Mouse (Mus musculus) liver, embryonic 14 days (tissue): ENCODE results near the gene Gramd1c. TPM values are rescaled to one million over a fixed set of nuclear protein-coding genes. Genes with fewer than 3 reads are reported as not detected.

Experiments used
- polyA plus RNA-seq: library from polyadenylated mRNA; depleted of rRNA; stranded (reverse); fragments of >200 nt; gene quantifications from 2 replicates; pipeline ENCODE4 v1.2.3, GENCODE M21; 2012; rRNA removed

The Gramd1c gene
- polyA plus RNA-seq, result 1.7 and 1.9 TPM in 2 replicates

DNA sequence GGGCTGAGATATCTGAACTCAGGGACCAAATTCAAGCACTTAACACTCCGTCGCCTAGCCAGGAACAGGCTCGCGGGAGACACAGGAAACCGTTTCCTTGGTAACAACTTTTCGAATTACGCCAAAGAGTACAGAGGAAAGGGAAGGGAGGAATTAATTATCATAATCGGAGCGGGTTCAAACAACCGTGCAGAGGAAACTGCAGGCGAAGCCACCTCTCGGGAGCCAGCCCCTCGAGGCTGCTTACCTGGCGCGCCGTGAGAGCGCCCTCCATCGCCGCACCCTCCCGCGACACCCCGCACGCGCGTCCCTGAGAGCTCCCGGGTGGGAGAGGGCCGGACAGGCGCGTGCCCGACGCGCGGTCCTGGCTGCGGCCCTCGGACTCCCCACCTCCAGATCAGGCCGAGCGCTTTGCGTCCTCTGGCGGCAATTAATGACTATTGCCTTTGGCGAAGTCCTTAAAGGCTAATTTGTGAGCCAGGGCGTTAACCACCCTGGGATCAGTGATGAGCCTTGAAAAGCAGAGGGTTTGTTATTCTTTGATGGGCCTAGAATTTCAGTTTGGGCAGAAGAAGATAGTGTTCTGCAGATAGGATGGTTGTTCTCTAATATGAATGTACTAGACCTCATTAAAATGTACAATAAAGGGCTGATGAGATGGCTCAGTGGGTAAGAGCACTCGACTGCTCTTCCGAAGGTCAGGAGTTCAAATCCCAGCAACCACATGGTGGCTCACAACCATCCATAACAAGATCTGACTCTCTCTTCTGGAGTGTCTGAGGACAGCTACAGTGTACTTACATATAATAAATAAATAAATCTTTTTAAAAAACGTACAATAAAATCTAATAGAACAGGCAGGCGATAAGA, at the start of gene Gramd1c:
Gene Gramd1c, minus strand, starts transcription at position 321 of the 870 bp plus-strand sequence.

DNA sequence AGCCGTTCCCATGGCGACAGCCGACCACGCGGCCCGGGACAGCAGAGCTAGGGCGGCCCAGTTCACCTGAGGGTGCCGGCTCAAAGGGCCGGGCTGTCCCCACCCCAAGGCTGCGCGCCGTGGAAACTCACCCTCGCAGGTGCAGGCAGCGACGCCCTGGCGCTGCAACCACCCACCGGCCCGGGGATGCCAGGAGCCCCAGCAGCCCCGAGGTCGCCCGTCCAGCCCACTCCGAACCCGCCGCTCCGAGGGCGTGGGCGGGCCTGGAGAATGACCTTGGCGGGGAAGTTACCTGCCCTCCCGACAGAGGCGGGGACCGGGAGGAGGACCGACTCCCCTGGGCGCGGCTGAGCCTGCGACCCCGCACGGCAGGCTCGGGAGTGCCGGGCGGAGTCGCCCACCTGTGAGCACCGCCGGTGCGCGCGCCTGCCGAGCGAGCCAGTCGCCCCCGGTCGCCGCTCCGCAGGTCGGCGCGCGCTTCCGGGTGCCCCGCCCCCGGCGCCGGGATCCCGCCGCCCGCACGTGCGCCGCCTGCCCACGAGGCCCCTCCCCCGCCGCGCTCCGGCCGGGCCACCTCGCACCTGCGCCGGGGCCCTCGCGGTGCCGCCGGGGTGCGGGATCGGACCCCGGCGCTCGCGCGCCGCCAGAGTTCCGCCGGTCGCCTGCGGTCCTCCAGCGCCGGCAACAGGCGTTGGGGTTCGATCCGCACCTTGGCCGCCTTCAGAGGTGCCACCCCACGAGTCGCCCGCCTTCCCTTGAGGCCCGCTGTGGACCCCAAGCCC, 83.6 kb downstream of the Gramd1c start, which contains the start of gene Zdhhc23:
Gene Zdhhc23, minus strand, starts transcription at position 464 of the 782 bp plus-strand sequence.

Other genes starting within 250 kb of the Gramd1c start
- gene Ccdc191, start 173.5 kb downstream of the Gramd1c start, polyA plus RNA-seq, result 1.4 and 3.1 TPM in 2 replicates
- gene Qtrt2, start 136.5 kb downstream of the Gramd1c start, polyA plus RNA-seq, result 9.4 and 11.5 TPM in 2 replicates
- 0.24 and 0.33 TPM in 2 replicates for gene Zdhhc23, start 83.6 kb downstream of the Gramd1c start, polyA plus RNA-seq
- 11.7 and 14.3 TPM in 2 replicates for gene Atp6v1a, start 76.4 kb upstream of the Gramd1c start, polyA plus RNA-seq
- gene Naa50, start 76.5 kb upstream of the Gramd1c start, polyA plus RNA-seq, result 22.0 and 24.9 TPM in 2 replicates
- gene Usf3, start 109.9 kb upstream of the Gramd1c start, polyA plus RNA-seq, result 3.7 and 4.7 TPM in 2 replicates